Mouse (Mus musculus): ENCODE measurements at regions not wholly inside any gene's neighbourhood (a gene's known extent, or its start where the extent isn't known, plus 50 kb on each side); places are given as distances from the start of the nearest gene placed in this dataset.

DNA sequence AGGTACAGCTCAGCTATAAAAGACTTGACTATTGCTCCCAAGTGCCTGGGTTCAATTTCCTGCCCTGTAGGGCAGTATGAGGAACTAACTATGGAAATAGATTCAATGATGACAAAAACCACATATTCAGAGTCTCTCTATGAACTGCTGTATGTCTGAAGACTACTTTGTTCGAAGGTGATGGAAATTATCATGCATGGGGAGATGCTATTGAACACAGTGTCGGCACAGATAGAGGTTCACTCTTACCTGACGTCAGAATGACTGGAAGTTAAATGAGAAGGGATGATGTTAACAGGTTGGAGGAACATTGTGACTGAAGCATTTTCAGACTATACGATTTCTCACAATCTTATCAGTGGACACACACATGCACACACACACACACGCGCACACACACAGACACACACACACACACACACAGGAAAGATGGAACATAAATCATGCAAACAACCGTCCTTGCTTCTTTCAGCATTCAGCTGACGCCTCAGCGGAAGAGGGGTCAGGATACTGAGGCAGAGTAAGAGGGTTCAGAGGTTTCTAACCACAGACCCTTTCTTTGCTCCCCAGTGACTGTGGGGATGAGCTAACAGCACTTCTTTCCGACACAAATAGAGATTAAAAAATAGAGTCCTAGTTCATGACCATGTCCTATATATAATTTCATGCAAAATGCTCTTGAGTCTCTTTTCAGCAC lies 974.3 kb upstream of the Sel1l start:
- WGBS, result 90% methylated on average over 10 of the region's 10 CpGs
- Histone ChIP-seq H3K9me3 (no peaks in the 10 kb centered on the region), H3K4me1 (no peaks in the 10 kb centered on the region), H3K4me3 (no peak overlapping the region), H3K27ac (replicated peaks) (no peak overlapping the region), H3K27me3 (replicated peaks; ENCODE audit: low read depth, poor library complexity, severe bottlenecking) (no peaks in the 10 kb centered on the region), H3K36me3 (replicated peaks) (no peaks in the 10 kb centered on the region)
- no peak for DNase-seq (ENCODE audit: low spot score)

DNA sequence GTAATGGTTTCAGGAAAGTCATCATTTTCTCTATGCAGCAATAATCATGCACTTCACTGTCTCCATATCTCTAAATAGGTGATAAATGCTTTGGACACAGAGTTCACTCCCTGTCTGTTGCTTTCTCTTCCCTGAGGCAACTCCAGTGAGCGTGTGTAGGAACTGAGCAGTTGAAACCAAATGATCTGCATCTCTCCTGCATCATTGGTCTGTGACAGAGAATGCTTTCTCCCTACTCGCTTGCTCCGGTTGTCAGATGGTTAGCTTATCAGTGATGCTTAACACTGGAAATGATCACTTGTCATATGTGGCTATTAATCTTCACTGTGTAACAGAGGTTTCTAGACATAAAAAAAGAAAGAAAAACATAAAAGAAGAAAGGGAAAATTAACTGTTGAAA lies 969.7 kb upstream of the Sel1l start:
- Histone ChIP-seq H3K27ac (replicated peaks) (no peak overlapping the region), H3K27me3 (replicated peaks; ENCODE audit: low read depth, poor library complexity, severe bottlenecking) (no peaks in the 10 kb centered on the region), H3K9me3 (no peaks in the 10 kb centered on the region), H3K4me3 (no peak overlapping the region), H3K4me1 (no peaks in the 10 kb centered on the region), H3K36me3 (replicated peaks) (no peaks in the 10 kb centered on the region)
- WGBS, result 73% methylated on average over 3 of the region's 3 CpGs
- DNase-seq (ENCODE audit: low spot score), result no peak

DNA sequence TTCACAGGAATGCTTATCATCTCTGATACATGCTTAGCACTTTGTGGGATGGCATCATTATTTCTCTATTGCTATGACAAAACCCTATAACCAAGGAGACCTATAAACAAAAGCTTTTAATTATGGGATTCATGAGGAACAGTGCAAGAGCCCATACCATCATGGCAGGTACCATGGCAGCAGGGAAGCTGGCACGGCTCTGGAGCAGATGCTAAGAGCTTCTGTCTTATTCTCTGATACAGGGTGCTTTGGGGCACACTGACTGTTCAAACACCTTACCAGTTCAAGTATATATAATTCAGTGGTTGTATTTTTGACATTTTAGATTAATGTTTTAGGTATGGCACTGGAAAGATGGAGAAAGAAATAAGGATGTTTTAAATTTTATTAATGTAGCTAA lies 952.2 kb upstream of the Sel1l start:
- Histone ChIP-seq H3K36me3 (replicated peaks) (no peaks in the 10 kb centered on the region), H3K27me3 (replicated peaks; ENCODE audit: low read depth, poor library complexity, severe bottlenecking) (no peaks in the 10 kb centered on the region), H3K27ac (replicated peaks) (no peak overlapping the region), H3K9me3 (no peaks in the 10 kb centered on the region), H3K4me3 (no peak overlapping the region), H3K4me1 (no peaks in the 10 kb centered on the region)
- WGBS, result 87% methylated on average over 1 of the region's 1 CpGs
- no peak for DNase-seq (ENCODE audit: low spot score)

DNA sequence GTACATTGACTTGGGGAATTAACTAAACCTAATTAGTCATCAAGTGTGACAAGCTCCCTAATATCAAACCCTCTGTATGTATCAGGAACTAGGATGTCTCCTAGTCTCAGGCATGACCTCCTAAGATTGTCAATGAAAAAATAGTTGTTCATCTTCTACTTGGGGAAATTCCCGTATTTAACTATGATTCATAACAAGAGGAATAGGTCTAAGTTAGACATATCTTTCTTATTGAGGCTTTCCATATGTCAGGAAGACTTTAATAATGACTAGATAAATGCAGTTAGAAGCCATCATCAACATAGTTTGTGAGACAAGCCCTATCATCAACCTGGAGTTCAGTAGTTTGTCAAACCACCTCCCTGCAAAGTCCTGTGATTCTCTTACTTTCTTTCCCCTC lies 934.4 kb upstream of the Sel1l start:
- no peak overlapping the region for H3K4me3 ChIP-seq
- WGBS, result 87% methylated on average over 1 of the region's 1 CpGs
- H3K9me3 ChIP-seq, result no peaks in the 10 kb centered on the region
- no peak for DNase-seq (ENCODE audit: low spot score)
- no peaks in the 10 kb centered on the region for H3K27me3 ChIP-seq (replicated peaks; ENCODE audit: low read depth, poor library complexity, severe bottlenecking)
- no peaks in the 10 kb centered on the region for H3K4me1 ChIP-seq
- H3K36me3 ChIP-seq (replicated peaks), result no peaks in the 10 kb centered on the region
- no peak overlapping the region for H3K27ac ChIP-seq (replicated peaks)

DNA sequence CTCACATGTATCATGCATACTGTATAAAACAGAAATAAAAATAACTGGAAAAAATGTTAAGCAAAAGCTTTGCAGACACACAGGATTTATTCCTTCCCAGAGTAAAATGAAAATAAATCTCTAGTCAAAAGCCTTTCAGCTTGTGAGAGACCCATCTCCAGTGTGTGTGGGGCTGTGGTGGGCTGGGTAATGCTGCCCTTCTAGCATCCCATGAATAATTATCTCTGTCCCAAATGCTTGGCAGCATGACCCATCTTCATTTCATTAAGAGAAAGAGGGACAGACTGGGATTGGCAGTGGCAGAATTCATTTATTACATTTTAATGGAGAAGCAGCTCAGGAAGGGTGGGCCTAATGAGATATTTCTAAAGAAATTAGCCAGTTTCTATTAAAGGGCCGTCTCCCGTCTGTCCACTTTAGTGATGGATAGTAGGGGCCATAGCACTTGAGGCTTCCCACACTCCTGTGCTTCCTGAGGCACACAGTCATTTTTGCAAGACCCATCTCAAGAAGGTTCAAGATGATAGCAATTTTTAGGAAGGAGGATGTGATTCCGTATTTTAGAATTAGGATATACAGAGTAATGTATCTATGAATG lies 930.8 kb upstream of the Sel1l start:
- Histone ChIP-seq H3K4me1 (no peaks in the 10 kb centered on the region), H3K36me3 (replicated peaks) (no peaks in the 10 kb centered on the region), H3K27ac (replicated peaks) (no peak overlapping the region), H3K4me3 (no peak overlapping the region), H3K27me3 (replicated peaks; ENCODE audit: low read depth, poor library complexity, severe bottlenecking) (no peaks in the 10 kb centered on the region), H3K9me3 (no peaks in the 10 kb centered on the region)
- no peak for DNase-seq (ENCODE audit: low spot score)
- WGBS, result 91% methylated on average over 3 of the region's 3 CpGs

DNA sequence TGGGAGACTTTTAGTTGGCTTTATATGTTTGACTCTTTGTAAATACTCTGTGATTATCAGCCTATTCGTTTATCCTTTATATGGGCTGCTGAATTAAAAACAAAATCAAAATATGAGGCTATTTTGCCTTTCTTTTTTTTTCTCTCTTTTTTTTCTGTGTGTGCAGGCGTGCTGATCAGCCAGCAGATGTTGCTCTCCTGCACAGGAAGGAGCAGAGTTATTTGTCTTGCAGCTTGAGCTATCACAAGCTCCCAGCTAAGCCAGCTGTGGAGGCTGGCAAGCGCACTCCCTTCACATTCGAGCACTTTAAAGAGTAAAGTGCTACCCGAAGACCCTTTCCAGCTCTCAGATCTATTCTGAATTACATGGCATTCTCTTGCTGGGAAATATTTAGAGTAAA lies 926.7 kb upstream of the Sel1l start:
- H3K4me3 ChIP-seq, result no peak overlapping the region
- no peaks in the 10 kb centered on the region for H3K4me1 ChIP-seq
- H3K36me3 ChIP-seq (replicated peaks), result no peaks in the 10 kb centered on the region
- no peak overlapping the region for H3K27ac ChIP-seq (replicated peaks)
- H3K27me3 ChIP-seq (replicated peaks; ENCODE audit: low read depth, poor library complexity, severe bottlenecking), result no peaks in the 10 kb centered on the region
- no peak for DNase-seq (ENCODE audit: low spot score)
- H3K9me3 ChIP-seq, result no peaks in the 10 kb centered on the region
- 60% methylated on average over 5 of the region's 5 CpGs for WGBS

DNA sequence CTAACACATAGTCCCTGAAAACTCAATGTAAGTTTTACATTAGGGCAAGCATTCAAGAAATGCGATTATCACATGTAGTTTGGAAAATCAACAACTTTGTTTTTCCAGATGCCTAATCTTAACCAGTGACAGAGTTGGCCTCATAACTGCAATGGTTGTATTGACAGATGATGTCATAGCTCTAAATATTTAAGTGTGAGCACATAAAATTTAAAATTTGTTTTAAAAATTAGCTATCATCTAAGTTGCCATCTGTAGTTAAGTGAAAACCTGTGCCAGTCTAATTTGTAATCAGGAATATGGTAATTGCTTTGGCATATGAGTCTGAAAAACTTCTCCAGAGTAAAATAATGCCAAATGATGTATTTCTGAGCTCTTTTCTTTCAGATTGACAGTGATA lies 899.6 kb upstream of the Sel1l start:
- Histone ChIP-seq H3K4me1 (no peaks in the 10 kb centered on the region), H3K27ac (replicated peaks) (no peak overlapping the region), H3K9me3 (no peaks in the 10 kb centered on the region), H3K27me3 (replicated peaks; ENCODE audit: low read depth, poor library complexity, severe bottlenecking) (no peaks in the 10 kb centered on the region), H3K36me3 (replicated peaks) (no peaks in the 10 kb centered on the region), H3K4me3 (no peak overlapping the region)
- WGBS, result 90% methylated on average over 1 of the region's 1 CpGs
- no peak for DNase-seq (ENCODE audit: low spot score)

DNA sequence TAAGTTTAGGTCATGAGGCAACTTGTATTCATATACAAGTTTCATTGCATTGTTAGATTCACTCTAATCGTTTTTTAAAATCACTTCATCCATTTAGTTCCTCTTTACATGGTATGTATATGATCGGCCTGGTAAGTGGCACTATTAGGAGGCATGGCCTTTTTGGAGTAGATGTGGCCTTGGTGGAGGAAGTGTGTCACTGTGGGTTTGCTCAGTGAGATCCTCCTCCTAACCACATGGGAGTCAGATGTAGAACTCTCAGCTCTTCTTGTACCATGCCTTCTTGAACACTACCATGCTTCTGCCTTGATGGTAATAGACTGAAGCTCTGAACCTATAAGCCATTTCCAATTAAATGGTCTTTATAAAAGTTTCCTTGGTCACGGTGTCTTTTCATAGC lies 891.9 kb upstream of the Sel1l start:
- Histone ChIP-seq H3K27me3 (replicated peaks; ENCODE audit: low read depth, poor library complexity, severe bottlenecking) (no peaks in the 10 kb centered on the region), H3K27ac (replicated peaks) (no peak overlapping the region), H3K4me3 (no peak overlapping the region), H3K4me1 (no peaks in the 10 kb centered on the region), H3K9me3 (no peaks in the 10 kb centered on the region), H3K36me3 (replicated peaks) (no peaks in the 10 kb centered on the region)
- 89% methylated on average over 3 of the region's 3 CpGs for WGBS
- no peak for DNase-seq (ENCODE audit: low spot score)

DNA sequence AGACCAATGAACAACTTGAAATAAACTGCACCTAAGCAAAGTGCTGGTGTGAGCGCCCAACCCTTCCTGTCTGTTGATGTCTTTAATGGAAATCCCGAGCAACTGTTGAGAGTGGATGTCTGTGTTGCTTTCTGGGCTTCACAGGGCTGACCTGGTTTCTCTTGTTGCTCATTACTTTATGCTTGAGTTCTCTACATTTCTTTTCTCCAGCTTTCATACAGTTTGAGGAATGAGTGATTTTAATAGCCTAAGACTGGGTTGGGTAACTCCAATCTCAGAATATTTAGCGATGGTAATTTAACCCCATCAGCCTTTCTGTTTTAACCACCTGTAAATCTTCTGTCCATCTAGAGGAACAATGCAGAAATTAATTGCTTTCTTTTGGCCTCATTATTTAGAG lies 890.2 kb upstream of the Sel1l start:
- H3K36me3 ChIP-seq (replicated peaks), result no peaks in the 10 kb centered on the region
- 88% methylated on average over 3 of the region's 3 CpGs for WGBS

DNA sequence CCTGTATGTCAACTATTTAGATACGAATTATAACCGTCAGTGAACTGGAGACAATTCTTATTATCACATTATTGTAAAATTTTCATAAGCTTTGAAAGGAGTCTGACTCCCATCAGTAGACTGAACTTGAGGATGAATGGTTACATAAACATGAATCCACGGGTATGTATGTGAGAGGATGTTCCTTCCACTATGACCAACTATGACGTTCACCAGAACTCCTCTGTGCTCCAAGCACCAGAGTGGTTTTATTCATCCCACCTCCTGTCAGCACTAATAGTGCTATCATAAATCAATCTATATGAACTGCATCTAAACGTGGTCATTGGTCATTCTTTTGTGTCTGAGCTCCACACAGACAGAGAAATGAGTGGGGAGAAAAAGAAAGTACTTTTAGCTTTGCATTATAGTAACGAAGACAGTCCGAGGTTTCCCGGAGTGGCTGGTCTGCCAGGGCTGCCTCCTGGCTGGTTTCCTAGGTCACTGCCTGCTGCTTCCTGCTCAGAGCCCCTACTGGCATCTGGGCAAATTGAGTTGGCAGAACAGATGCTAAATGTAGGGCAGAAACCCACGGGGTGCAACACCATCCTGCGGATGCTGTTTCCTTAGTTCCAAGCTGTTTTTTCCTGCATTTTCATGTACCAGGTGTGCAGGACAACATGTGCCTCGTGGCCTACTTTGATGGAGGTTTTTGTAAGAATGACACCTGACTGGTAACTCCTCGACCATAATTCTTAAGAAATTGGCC lies 888.8 kb upstream of the Sel1l start:
- WGBS, result 77% methylated on average over 12 of the region's 12 CpGs

More for the DNA sequence above, 890.2 kb upstream of the Sel1l start:
- DNase-seq (ENCODE audit: low spot score), result no peak
- Histone ChIP-seq H3K27ac (replicated peaks) (no peak overlapping the region), H3K9me3 (no peaks in the 10 kb centered on the region), H3K27me3 (replicated peaks; ENCODE audit: low read depth, poor library complexity, severe bottlenecking) (no peaks in the 10 kb centered on the region), H3K4me1 (no peaks in the 10 kb centered on the region), H3K4me3 (no peak overlapping the region)

DNA sequence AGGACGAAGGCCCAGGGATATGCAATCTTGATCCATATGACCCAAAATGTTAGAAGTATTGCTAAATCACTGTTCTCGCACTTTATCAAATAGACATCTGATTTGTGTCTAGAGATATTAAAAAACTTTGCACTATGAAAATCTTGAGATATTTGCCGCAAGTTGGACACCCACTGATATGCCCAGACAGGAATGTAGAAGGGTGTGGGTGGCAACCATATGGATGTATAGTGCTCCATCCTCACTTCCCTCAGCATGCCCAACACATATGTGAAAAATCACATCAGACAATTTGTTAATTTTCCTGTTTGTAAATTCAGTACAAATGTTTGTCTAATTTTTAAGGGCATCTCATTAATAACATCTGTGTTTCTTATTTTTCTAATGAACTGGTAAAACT lies 874.1 kb upstream of the Sel1l start:
- Histone ChIP-seq H3K9me3 (no peaks in the 10 kb centered on the region), H3K27me3 (replicated peaks; ENCODE audit: low read depth, poor library complexity, severe bottlenecking) (no peaks in the 10 kb centered on the region), H3K4me1 (no peaks in the 10 kb centered on the region), H3K4me3 (no peak overlapping the region), H3K36me3 (replicated peaks) (no peaks in the 10 kb centered on the region), H3K27ac (replicated peaks) (no peak overlapping the region)
- WGBS, result 92% methylated on average over 3 of the region's 3 CpGs
- DNase-seq (ENCODE audit: low spot score), result no peak

More for the DNA sequence above, 888.8 kb upstream of the Sel1l start:
- Histone ChIP-seq H3K4me1 (no peaks in the 10 kb centered on the region), H3K27ac (replicated peaks) (no peak overlapping the region), H3K27me3 (replicated peaks; ENCODE audit: low read depth, poor library complexity, severe bottlenecking) (no peaks in the 10 kb centered on the region), H3K9me3 (no peaks in the 10 kb centered on the region), H3K4me3 (no peak overlapping the region), H3K36me3 (replicated peaks) (no peaks in the 10 kb centered on the region)
- no peak for DNase-seq (ENCODE audit: low spot score)

DNA sequence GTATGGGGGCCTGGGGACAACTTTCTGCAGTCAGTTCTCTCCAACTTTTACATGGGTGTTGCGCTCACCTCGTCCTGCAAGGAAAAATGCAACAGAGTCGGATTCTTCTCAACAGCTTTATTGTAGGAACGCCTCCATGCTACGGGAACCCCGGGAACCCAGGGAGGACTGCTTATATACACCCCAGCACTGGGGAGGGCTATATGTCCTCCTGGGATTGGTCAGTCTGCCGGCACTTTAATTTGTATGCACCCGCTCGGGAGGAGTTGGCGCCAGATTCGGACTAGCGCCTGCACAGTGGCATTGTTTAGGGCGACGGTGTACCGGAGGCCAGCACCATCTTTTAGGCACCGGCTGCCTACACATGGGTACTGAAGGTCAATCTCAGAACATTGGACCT lies 864.5 kb upstream of the Sel1l start:
- Histone ChIP-seq H3K9me3 (no peaks in the 10 kb centered on the region), H3K4me3 (no peak overlapping the region), H3K27me3 (replicated peaks; ENCODE audit: low read depth, poor library complexity, severe bottlenecking) (no peaks in the 10 kb centered on the region), H3K36me3 (replicated peaks) (no peaks in the 10 kb centered on the region), H3K27ac (replicated peaks) (no peak overlapping the region), H3K4me1 (0 out of 2 replicates have a peak, but pooled peaks cover under 1% of the 10 kb centered on the region)
- no peak for DNase-seq (ENCODE audit: low spot score)
- WGBS, result 93% methylated on average over 16 of the region's 16 CpGs

DNA sequence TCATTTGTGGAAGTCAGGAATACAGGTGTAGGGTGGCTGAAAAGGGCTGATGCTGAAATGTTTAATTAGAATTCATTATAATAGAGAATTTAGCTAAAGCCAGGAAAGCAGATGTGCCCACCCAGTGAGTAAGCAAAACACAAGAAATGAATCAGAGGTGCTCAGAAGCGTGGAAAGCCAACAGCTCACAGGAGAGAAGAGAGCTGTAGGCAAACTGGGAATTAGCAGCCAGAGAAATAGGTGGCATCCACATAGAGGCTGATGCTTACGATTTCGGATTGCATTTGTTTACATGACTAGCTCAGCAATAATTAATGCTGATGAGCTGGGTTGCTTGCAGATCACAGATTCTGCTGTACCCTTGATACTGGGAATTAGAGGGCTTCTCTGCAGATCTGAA lies 859.5 kb upstream of the Sel1l start:
- 55% methylated on average over 3 of the region's 3 CpGs for WGBS
- Histone ChIP-seq H3K4me3 (no peak overlapping the region), H3K27ac (replicated peaks) (no peak overlapping the region), H3K4me1 (peaks cover 6% of the 10 kb centered on the region; the same call in 1 of the 2 replicates), H3K9me3 (no peaks in the 10 kb centered on the region), H3K27me3 (replicated peaks; ENCODE audit: low read depth, poor library complexity, severe bottlenecking) (no peaks in the 10 kb centered on the region), H3K36me3 (replicated peaks) (no peaks in the 10 kb centered on the region)
- no peak for DNase-seq (ENCODE audit: low spot score)

Measured in embryonic facial prominence, embryonic 10.5 days (tissue).